Mouse (Mus musculus): Measurements from ENCODE around the gene Batf3. TPM values are rescaled to one million over a fixed set of nuclear protein-coding genes. Genes with fewer than 3 reads are reported as not detected.

Gene Batf3
- polyA plus RNA-seq, 1 experiment from 2014 or later: 9.0 TPM

Other genes with a start within 250 kb of the Batf3 start
- gene Rps6kc1, start 186.1 kb upstream of the Batf3 start, polyA plus RNA-seq (2015; fragmentation: Nextera tagmentation; extraction: Ambion mirVana): 11.8 and 12.1 TPM in 2 replicates
- gene Angel2, start 172.7 kb upstream of the Batf3 start, polyA plus RNA-seq (2015; fragmentation: Nextera tagmentation; extraction: Ambion mirVana): 30.9 and 33.6 TPM in 2 replicates
- 11.9 and 12.3 TPM in 2 replicates for gene Vash2, start 118.6 kb upstream of the Batf3 start, polyA plus RNA-seq (2015; fragmentation: Nextera tagmentation; extraction: Ambion mirVana)
- gene Flvcr1, start 71.7 kb upstream of the Batf3 start, polyA plus RNA-seq (2015; fragmentation: Nextera tagmentation; extraction: Ambion mirVana): 8.4 and 14.2 TPM in 2 replicates
- gene Spata45, start 61.2 kb upstream of the Batf3 start, polyA plus RNA-seq (2015; fragmentation: Nextera tagmentation; extraction: Ambion mirVana): 0.61 TPM in 1 of 2 replicates, not detected in the other
- gene Tatdn3, start 34.9 kb upstream of the Batf3 start, polyA plus RNA-seq (2015; fragmentation: Nextera tagmentation; extraction: Ambion mirVana): 13.4 and 13.9 TPM in 2 replicates
- 14.0 and 16.2 TPM in 2 replicates for gene Nsl1, start 34.8 kb upstream of the Batf3 start, polyA plus RNA-seq (2015; fragmentation: Nextera tagmentation; extraction: Ambion mirVana)
- gene Fam71a, start 67.0 kb downstream of the Batf3 start, polyA plus RNA-seq (2015; fragmentation: Nextera tagmentation; extraction: Ambion mirVana): not detected in 2 replicates
- 4.1 and 5.6 TPM in 2 replicates for gene Atf3, start 120.2 kb downstream of the Batf3 start, polyA plus RNA-seq (2015; fragmentation: Nextera tagmentation; extraction: Ambion mirVana)
- 83.3 and 88.7 TPM in 2 replicates for gene Nenf, start 220.3 kb downstream of the Batf3 start, polyA plus RNA-seq (2015; fragmentation: Nextera tagmentation; extraction: Ambion mirVana)
- 18.2 and 19.3 TPM in 2 replicates for gene Tmem206, start 228.1 kb downstream of the Batf3 start, polyA plus RNA-seq (2015; fragmentation: Nextera tagmentation; extraction: Ambion mirVana)

All from intestine, embryonic 16.5 days (tissue).